Mouse (Mus musculus): ENCODE results near the gene 4930550C14Rik. TPM values are rescaled to one million over a fixed set of nuclear protein-coding genes. Genes with fewer than 3 reads are reported as not detected.

The 4930550C14Rik gene
- polyA plus RNA-seq, 1 experiment from 2014 or later: 3.6 TPM

DNA sequence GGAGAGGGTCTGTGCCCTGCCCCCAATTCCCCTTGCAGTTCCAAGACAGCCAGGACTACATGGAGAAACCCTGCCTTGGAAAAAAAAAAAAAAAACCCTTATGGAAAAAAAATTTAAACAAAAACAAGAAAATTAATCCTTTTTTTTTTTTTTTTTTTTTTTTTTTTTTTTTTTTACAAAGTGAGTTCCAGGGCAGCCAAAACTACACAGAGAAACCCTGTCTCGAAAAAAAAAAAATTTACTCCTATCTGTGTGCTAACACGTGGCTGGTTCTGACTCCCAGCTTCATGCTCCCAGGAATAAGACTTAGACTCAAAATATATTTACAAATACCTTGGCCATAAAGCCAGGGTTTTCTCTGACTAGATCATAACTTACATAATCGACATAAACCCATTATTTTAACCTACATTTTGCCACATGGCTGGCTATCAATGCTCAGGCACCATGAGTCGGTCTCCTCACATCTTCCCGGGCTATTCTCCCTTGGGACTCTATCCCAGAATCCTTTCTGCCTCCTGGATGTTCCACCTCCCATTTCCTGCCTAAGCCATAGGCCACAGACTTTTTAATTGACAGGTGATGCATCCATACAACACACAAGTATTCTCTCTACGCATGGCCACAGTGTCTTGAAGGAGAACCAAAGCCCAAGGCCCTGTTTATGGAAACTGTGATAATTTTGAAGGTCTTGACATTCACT lies 2.1 kb downstream of the 4930550C14Rik start:
- no peak for DNase-seq (ENCODE audit: low spot score)

DNA sequence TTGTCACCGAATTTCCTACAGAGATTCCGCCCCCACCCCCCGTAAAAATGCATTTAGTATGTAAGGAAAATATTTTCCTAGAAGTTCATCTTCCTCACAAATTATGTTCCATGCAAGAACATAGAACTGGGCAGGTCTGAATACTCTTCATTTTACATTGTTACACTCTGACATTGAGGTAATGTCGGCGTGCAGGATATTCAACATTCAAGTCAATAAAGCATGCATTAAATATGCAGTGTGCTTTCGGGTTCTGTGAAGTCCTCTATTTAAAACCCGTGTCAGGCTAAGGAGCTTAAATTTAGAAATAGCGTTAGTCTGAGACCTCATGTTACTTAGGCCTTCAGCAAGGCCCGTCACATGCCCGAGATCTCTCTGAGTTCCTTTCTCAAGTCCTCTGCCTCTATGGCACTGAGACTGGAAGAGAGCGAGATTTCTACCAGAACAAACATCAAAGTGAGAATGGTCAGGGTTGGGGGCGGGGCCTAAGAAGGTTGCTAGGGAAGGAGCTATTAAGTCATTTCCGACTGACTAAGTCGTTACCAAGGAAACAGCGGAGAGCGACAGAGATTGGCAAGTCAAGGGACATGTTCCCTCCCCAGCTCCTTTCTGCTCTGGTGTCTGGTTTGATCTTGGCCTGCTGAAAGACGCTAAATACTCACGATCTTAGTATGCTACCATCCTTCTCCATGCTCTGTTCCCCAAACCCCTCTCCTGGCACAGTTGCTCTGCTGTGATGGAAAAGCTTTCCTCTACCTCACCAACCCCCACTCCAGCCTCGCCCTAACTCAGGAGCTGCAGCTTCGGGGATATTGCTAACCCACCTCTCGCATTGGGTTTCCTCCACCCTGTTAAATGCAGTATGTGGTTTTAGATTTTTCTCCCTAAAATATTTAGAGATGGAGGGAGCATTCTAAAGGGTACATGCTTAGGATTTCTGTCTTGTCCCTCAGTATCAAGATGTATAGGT lies 2.9 kb downstream of the 4930550C14Rik start:
- peak; percentile 93 for DNase-seq (ENCODE audit: low spot score)

DNA sequence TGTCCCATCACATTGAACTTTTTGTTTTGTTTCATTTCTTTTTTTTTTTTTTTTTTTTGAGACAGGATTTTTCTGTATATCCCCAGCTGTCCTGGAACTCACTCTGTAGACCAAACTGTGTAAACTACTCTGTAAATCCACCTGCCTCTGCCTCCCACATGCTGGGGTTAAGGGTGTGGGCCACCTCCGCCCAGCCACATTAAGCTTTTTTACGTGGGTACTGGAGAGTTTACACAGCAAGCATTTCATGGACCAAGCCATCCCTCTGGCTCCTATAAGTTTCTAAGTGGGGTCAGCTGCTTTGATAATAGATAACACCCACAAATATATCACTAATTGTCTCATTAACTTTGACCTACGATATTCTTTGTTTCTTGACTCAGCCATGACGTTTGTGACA lies 6.4 kb downstream of the 4930550C14Rik start:
- DNase-seq (ENCODE audit: low spot score): no peak

DNA sequence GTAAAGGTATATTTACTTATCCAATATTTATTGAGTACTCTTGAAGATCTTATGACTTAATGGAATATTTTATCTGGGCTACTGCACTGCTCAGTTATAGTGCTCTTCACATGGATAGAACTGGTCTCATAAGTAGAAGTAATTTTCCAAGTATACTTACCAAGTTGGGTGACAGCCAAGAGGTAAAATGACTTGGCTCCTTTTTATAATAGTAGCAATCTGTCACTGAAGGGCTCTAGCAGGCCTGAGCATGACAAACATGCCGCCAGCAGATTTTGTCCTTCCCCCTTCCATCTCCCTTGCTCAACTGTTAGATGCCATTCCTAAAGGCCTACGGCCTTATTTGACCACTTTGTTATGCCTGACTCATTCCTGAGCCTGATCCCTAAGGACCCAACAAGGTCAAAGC lies 6.8 kb downstream of the 4930550C14Rik start:
- DNase-seq (ENCODE audit: low spot score): no peak

DNA sequence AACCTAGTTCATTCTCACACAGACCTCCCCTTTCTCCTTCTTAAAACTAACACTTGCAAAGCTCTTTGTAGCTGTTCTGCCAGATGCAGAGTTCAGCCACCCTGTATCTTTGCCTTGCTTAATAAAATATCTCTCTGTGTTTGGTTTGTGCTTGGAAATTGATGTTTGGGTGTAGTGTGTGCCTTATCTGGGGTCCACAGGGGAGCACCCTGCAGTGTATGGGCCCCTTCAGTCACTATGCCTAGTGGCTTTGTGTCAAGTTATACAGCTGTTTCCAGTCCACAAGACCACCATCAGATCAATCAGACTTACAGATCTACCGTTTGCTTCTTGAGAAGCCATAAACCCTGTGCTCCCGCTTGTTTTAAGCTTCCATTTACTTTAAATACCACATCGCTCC lies 7.3 kb downstream of the 4930550C14Rik start:
- DNase-seq (ENCODE audit: low spot score): no peak

DNA sequence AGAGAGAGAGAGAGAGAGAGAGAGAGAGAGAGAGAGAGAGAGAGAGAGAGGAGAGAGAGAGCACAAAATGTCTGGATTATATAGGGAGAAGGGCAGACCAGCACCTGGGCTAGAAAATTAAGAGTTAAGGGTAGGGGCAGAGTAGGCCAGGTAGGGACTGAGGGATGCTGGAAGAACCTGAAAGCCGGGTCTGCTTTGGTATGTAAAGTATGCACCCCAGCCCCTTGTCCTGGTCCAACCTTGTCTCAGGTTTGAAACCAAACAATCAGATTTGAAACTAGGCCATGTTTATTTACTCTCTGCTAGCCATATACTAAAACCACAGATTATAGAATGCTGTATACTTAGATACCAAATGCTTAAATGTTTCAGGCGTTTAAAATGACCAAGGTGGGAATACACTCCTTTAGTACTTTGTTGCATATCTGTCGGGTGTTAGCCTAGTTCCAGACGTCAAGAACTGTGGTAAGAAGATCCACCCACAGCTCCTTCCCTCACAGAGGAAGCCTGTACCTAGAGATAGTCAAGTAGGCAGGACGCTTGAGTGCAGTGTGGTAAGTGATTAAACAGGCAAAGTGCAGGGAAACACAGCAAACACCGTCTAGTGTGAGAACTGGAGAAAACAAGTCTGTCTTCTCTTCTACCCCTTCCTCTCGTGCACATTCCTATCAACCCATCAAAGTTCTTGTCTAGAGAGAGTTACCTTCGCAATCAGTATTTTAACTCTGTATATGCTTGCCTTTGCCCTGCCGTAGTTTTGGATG lies 20.2 kb downstream of the 4930550C14Rik start:
- peak; percentile 41 for DNase-seq (ENCODE audit: low spot score)

DNA sequence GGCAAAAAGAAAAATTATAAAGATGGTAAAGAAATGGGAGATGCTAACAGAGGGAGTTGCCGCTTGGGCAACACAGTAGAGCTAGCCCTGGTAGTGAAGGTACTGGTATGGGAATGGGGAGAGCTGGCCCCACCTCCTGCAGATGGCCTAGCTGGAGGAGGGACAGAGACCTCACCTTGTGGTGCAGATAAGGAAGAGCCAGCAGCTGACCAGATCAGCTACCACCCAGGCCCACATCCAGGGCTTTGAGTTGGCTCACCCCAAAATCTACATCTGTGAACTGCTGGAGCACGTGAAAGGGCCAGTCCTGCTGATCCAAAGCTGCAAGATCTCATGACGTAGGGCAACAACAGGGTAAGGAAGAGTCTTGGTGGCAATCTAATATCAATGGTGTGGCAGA lies 24.6 kb downstream of the 4930550C14Rik start:
- DNase-seq (ENCODE audit: low spot score): no peak

DNA sequence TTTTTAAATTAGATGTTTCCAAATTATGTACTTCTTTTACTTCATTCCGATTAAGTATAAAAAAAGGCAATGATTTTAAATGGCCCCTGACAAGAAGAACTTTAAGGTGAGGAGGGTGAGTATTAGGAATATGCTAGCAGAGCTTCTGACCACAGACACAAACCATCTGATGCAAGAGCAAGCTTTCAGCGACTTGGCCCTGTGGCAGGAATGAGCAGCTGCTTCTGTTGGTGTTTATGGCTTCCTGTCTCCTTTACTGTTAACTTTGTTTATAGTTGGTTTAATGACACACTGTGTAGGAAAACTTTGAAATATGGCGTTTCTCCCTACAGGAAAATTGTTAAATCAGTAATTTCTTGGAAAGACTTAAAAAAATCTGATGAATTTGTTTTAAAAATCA lies 25.5 kb downstream of the 4930550C14Rik start:
- DNase-seq (ENCODE audit: low spot score): no peak

DNA sequence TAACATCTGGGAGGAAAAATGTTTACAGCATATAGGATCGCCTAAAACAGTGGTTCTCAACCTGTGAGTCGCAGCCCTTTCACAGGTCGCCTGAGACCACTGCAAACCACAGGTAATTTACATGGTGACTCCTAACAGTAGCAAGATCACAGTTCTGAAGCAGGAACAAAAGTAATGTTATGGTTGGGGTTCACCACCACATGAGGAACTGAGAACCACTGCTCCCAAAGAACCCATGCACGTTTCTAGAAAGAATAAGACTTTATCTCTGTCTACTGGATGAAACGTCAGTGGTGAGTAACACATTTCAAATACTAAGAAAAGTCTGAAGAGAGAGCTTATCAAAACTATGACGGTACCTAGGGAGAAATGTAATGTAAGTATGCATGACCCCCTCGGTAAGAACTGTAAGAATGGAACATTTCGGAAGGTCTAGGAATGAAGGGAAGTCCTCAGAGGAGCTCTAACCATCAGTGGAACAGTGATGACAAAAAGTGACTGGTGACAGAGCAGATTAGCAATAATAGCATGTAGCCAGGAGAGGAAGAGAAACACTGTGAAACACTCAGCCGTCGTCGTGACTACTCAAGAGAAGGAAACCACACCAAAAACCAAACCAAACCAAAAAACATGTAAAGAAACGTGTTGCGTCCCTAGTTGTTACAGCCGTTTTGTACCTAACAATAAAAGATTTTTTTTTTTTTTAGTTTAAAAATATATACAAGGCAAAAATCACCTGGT lies 33.9 kb downstream of the 4930550C14Rik start:
- DNase-seq (ENCODE audit: low spot score): peak; percentile 29

DNA sequence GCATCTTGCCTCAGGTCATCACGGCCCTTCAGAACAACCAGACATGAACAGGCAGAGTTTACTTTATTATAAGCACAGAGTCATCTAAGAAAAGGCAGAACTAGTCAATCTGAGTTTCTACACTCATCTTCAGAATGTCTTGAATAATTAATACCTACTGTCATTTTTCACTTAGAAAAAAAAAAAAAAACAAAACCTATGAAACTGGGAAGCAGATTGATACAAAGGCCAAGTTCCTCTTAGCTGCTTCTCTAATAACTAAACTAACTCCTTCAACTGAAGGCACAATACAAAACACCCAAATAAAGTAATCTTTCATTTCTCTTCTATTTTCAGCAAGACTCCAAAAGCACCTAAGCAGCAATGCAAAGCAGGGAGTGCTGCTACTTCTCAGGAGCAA lies 48.5 kb downstream of the 4930550C14Rik start:
- DNase-seq (ENCODE audit: low spot score): no peak

DNA sequence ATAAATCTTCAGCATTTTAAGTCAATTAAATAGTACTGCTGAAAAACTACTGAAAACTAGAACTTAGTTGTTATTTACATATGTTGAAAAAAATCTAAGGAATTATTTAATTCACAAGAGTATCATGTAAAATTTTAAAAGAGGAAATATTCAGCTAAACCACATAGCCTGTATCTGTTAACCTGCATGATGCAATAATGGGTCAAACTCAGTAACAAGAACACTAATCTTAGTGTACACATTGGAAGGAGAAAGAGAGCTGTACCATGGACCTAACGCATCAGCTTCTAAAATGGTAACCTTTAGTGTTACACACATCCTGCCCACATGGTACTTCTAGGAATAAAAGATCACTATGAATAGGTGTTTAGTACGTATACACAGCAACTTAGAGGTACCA lies 49.9 kb downstream of the 4930550C14Rik start:
- no peak for DNase-seq (ENCODE audit: low spot score)

DNA sequence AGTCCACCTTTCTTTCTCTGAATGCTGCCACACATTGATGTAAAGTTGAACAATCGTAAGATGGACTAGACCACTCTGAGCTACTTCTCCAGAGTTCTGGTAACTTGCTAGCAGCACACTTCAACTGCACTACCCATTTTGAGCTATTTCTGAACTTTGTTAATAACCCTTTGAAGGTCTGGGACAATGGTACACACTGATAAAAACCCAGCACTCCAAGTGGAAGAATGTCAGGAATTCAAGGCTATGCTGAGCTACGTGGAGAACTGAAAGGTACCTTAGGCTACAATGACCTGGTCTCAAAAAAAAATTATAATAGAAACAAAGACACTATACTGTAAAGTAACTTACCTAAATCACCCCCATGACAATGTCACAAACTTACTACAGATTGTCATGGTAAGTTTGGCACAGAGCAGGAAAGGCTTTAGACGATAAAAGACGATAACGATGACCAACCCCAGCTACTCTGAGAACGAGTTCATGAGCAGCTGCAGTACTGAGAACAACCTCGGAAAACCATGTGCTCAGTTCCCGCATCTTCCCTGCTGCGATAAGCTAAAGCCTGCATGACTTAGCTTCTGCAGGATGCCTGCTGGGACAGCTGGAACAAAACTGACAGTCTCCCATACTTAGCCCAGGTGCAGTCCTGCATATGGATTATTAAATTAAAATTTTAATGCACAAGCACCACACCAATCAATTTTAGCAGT lies 70.8 kb downstream of the 4930550C14Rik start:
- no peak for DNase-seq (ENCODE audit: low spot score)

Small RNA genes lying within 50 kb of the gene (microRNA-seq; reads per million reads assigned to microRNA genes)
- gene Mir130c (ENCODE audit: borderline number of aligned reads): not detected

Other genes starting within 250 kb of the 4930550C14Rik start
- gene Ddx10, start 154.3 kb upstream of the 4930550C14Rik start, polyA plus RNA-seq (2015; fragmentation: Nextera tagmentation; extraction: Ambion mirVana): 43.0 and 43.2 TPM in 2 replicates
- 0.46 and 0.49 TPM in 2 replicates for gene Exph5, start 100.7 kb upstream of the 4930550C14Rik start, polyA plus RNA-seq (2015; fragmentation: Nextera tagmentation; extraction: Ambion mirVana)
- 4.3 and 4.6 TPM in 2 replicates for gene Kdelc2, start 18.3 kb upstream of the 4930550C14Rik start, polyA plus RNA-seq (2015; fragmentation: Nextera tagmentation; extraction: Ambion mirVana)
- 11.0 and 13.5 TPM in 2 replicates for gene Atm, start 134.4 kb downstream of the 4930550C14Rik start, polyA plus RNA-seq (2015; fragmentation: Nextera tagmentation; extraction: Ambion mirVana)
- 13.3 and 13.5 TPM in 2 replicates for gene Npat, start 134.7 kb downstream of the 4930550C14Rik start, polyA plus RNA-seq (2015; fragmentation: Nextera tagmentation; extraction: Ambion mirVana)
- gene Acat1, start 208.1 kb downstream of the 4930550C14Rik start, polyA plus RNA-seq (2015; fragmentation: Nextera tagmentation; extraction: Ambion mirVana): 88.6 and 99.1 TPM in 2 replicates

Measured in thymus, postnatal 0 days (tissue).